Mouse (Mus musculus): ENCODE measurements around the gene Ift80. TPM values are rescaled to one million over a fixed set of nuclear protein-coding genes. Genes with fewer than 3 reads are reported as not detected.

The Ift80 gene
- polyA plus RNA-seq, 1 experiment from 2014 or later: 24.8 TPM

- no peaks in the 10 kb centered on the region for H3K36me3 ChIP-seq (replicated peaks; ENCODE audit: control insufficient read depth, insufficient read depth, low read depth, low read length)
- no peak overlapping the region for H3K27ac ChIP-seq (replicated peaks; ENCODE audit: low read depth, low read length)
- no peaks in the 10 kb centered on the region for H3K27me3 ChIP-seq (ENCODE audit: control insufficient read depth, insufficient read depth, low read length)
- WGBS: 87% methylated on average over 6 of the region's 6 CpGs
- DNase-seq (ENCODE audit: low spot score) (no peak), ATAC-seq (replicated peaks; ENCODE audit: insufficient number of reproducible peaks, low FRiP score, low TSS enrichment, low read depth) (no peak)
- no peak overlapping the region for H3K9ac ChIP-seq (replicated peaks; ENCODE audit: low read length)
- no peak overlapping the region for H3K4me3 ChIP-seq (ENCODE audit: low read depth, low read length)
- no peaks in the 10 kb centered on the region for H3K9me3 ChIP-seq (replicated peaks; ENCODE audit: control insufficient read depth, low read length)
- no peak overlapping the region for H3K4me2 ChIP-seq (ENCODE audit: low read depth, low read length)
- H3K4me1 ChIP-seq (ENCODE audit: control insufficient read depth, insufficient read depth, low read length): no peaks in the 10 kb centered on the region
These were observed 62.5 kb downstream of the Ift80 start for GRCm38 (mm10) chr3:68941867-68942266.

- Histone ChIP-seq H3K9me3 (replicated peaks; ENCODE audit: control insufficient read depth, low read length) (no peaks in the 10 kb centered on the region), H3K4me2 (ENCODE audit: low read depth, low read length) (no peak overlapping the region), H3K9ac (replicated peaks; ENCODE audit: low read length) (no peak overlapping the region), H3K27ac (replicated peaks; ENCODE audit: low read depth, low read length) (no peak overlapping the region), H3K27me3 (ENCODE audit: control insufficient read depth, insufficient read depth, low read length) (no peaks in the 10 kb centered on the region), H3K36me3 (replicated peaks; ENCODE audit: control insufficient read depth, insufficient read depth, low read depth, low read length) (no peaks in the 10 kb centered on the region), H3K4me1 (ENCODE audit: control insufficient read depth, insufficient read depth, low read length) (no peaks in the 10 kb centered on the region), H3K4me3 (ENCODE audit: low read depth, low read length) (no peak overlapping the region)
- WGBS: 88% methylated on average over 2 of the region's 2 CpGs
- DNase-seq (ENCODE audit: low spot score) (no peak), ATAC-seq (replicated peaks; ENCODE audit: insufficient number of reproducible peaks, low FRiP score, low TSS enrichment, low read depth) (no peak)
These were observed 64.1 kb downstream of the Ift80 start for GRCm38 (mm10) chr3:68940311-68940710.

GRCm38 (mm10) chr3:68939312-68939711 is 65.1 kb downstream of the Ift80 start:
- ATAC-seq (replicated peaks; ENCODE audit: insufficient number of reproducible peaks, low FRiP score, low TSS enrichment, low read depth): no peak
- 92% methylated on average over 7 of the region's 7 CpGs for WGBS

GRCm38 (mm10) chr3:68936709-68937108 is 67.7 kb downstream of the Ift80 start:
- Histone ChIP-seq H3K4me2 (ENCODE audit: low read depth, low read length) (no peak overlapping the region), H3K4me3 (ENCODE audit: low read depth, low read length) (no peak overlapping the region)

More at GRCm38 (mm10) chr3:68939312-68939711, 65.1 kb downstream of the Ift80 start:
- DNase-seq (ENCODE audit: low spot score): no peak
- H3K9ac ChIP-seq (replicated peaks; ENCODE audit: low read length): no peak overlapping the region
- no peak overlapping the region for H3K4me2 ChIP-seq (ENCODE audit: low read depth, low read length)
- H3K27ac ChIP-seq (replicated peaks; ENCODE audit: low read depth, low read length): no peak overlapping the region
- H3K4me3 ChIP-seq (ENCODE audit: low read depth, low read length): no peak overlapping the region
- H3K27me3 ChIP-seq (ENCODE audit: control insufficient read depth, insufficient read depth, low read length): no peaks in the 10 kb centered on the region
- no peaks in the 10 kb centered on the region for H3K9me3 ChIP-seq (replicated peaks; ENCODE audit: control insufficient read depth, low read length)
- no peaks in the 10 kb centered on the region for H3K36me3 ChIP-seq (replicated peaks; ENCODE audit: control insufficient read depth, insufficient read depth, low read depth, low read length)
- H3K4me1 ChIP-seq (ENCODE audit: control insufficient read depth, insufficient read depth, low read length): no peaks in the 10 kb centered on the region

GRCm38 (mm10) chr3:68935498-68935897 is 68.9 kb downstream of the Ift80 start:
- no peaks in the 10 kb centered on the region for H3K27me3 ChIP-seq (ENCODE audit: control insufficient read depth, insufficient read depth, low read length)
- no peak overlapping the region for H3K27ac ChIP-seq (replicated peaks; ENCODE audit: low read depth, low read length)
- no peaks in the 10 kb centered on the region for H3K36me3 ChIP-seq (replicated peaks; ENCODE audit: control insufficient read depth, insufficient read depth, low read depth, low read length)
- DNase-seq (ENCODE audit: low spot score): peak; percentile 29
- 88% methylated on average over 1 of the region's 1 CpGs for WGBS
- no peak for ATAC-seq (replicated peaks; ENCODE audit: insufficient number of reproducible peaks, low FRiP score, low TSS enrichment, low read depth)
- no peaks in the 10 kb centered on the region for H3K9me3 ChIP-seq (replicated peaks; ENCODE audit: control insufficient read depth, low read length)
- no peak overlapping the region for H3K4me3 ChIP-seq (ENCODE audit: low read depth, low read length)
- H3K9ac ChIP-seq (replicated peaks; ENCODE audit: low read length): no peak overlapping the region
- H3K4me1 ChIP-seq (ENCODE audit: control insufficient read depth, insufficient read depth, low read length): no peaks in the 10 kb centered on the region
- H3K4me2 ChIP-seq (ENCODE audit: low read depth, low read length): no peak overlapping the region

More at GRCm38 (mm10) chr3:68936709-68937108, 67.7 kb downstream of the Ift80 start:
- no peak overlapping the region for H3K9ac ChIP-seq (replicated peaks; ENCODE audit: low read length)
- no peaks in the 10 kb centered on the region for H3K36me3 ChIP-seq (replicated peaks; ENCODE audit: control insufficient read depth, insufficient read depth, low read depth, low read length)
- H3K27me3 ChIP-seq (ENCODE audit: control insufficient read depth, insufficient read depth, low read length): no peaks in the 10 kb centered on the region
- no peak overlapping the region for H3K27ac ChIP-seq (replicated peaks; ENCODE audit: low read depth, low read length)
- H3K4me1 ChIP-seq (ENCODE audit: control insufficient read depth, insufficient read depth, low read length): no peaks in the 10 kb centered on the region
- 83% methylated on average over 3 of the region's 3 CpGs for WGBS
- DNase-seq (ENCODE audit: low spot score) (no peak), ATAC-seq (replicated peaks; ENCODE audit: insufficient number of reproducible peaks, low FRiP score, low TSS enrichment, low read depth) (no peak)
- H3K9me3 ChIP-seq (replicated peaks; ENCODE audit: control insufficient read depth, low read length): no peaks in the 10 kb centered on the region

- no peak for ATAC-seq (replicated peaks; ENCODE audit: insufficient number of reproducible peaks, low FRiP score, low TSS enrichment, low read depth)
- Histone ChIP-seq H3K9ac (replicated peaks; ENCODE audit: low read length) (no peak overlapping the region), H3K4me1 (ENCODE audit: control insufficient read depth, insufficient read depth, low read length) (no peaks in the 10 kb centered on the region), H3K4me3 (ENCODE audit: low read depth, low read length) (no peak overlapping the region), H3K27me3 (ENCODE audit: control insufficient read depth, insufficient read depth, low read length) (no peaks in the 10 kb centered on the region), H3K27ac (replicated peaks; ENCODE audit: low read depth, low read length) (no peak overlapping the region), H3K36me3 (replicated peaks; ENCODE audit: control insufficient read depth, insufficient read depth, low read depth, low read length) (no peaks in the 10 kb centered on the region), H3K9me3 (replicated peaks; ENCODE audit: control insufficient read depth, low read length) (no peaks in the 10 kb centered on the region), H3K4me2 (ENCODE audit: low read depth, low read length) (no peak overlapping the region)
- 89% methylated on average over 7 of the region's 7 CpGs for WGBS
- no peak for DNase-seq (ENCODE audit: low spot score)
These were observed 70.1 kb downstream of the Ift80 start for GRCm38 (mm10) chr3:68934259-68934658.

- H3K9me3 ChIP-seq (replicated peaks; ENCODE audit: control insufficient read depth, low read length): no peaks in the 10 kb centered on the region
- H3K9ac ChIP-seq (replicated peaks; ENCODE audit: low read length): no peak overlapping the region
- H3K4me3 ChIP-seq (ENCODE audit: low read depth, low read length): no peak overlapping the region
- ATAC-seq (replicated peaks; ENCODE audit: insufficient number of reproducible peaks, low FRiP score, low TSS enrichment, low read depth) (no peak), DNase-seq (ENCODE audit: low spot score) (peak; percentile 30)
- H3K36me3 ChIP-seq (replicated peaks; ENCODE audit: control insufficient read depth, insufficient read depth, low read depth, low read length): no peaks in the 10 kb centered on the region
- H3K27me3 ChIP-seq (ENCODE audit: control insufficient read depth, insufficient read depth, low read length): no peaks in the 10 kb centered on the region
- H3K27ac ChIP-seq (replicated peaks; ENCODE audit: low read depth, low read length): no peak overlapping the region
- H3K4me1 ChIP-seq (ENCODE audit: control insufficient read depth, insufficient read depth, low read length): no peaks in the 10 kb centered on the region
- WGBS: 70% methylated on average over 9 of the region's 9 CpGs
- H3K4me2 ChIP-seq (ENCODE audit: low read depth, low read length): no peak overlapping the region
These were observed 75.8 kb downstream of the Ift80 start for GRCm38 (mm10) chr3:68928619-68929018.

GRCm38 (mm10) chr3:68907509-68907908 is 96.9 kb downstream of the Ift80 start:
- H3K4me1 ChIP-seq (ENCODE audit: control insufficient read depth, insufficient read depth, low read length): no peaks in the 10 kb centered on the region
- no peak overlapping the region for H3K4me2 ChIP-seq (ENCODE audit: low read depth, low read length)
- ATAC-seq (replicated peaks; ENCODE audit: insufficient number of reproducible peaks, low FRiP score, low TSS enrichment, low read depth) (no peak), DNase-seq (ENCODE audit: low spot score) (no peak)
- no peak overlapping the region for H3K4me3 ChIP-seq (ENCODE audit: low read depth, low read length)
- H3K27ac ChIP-seq (replicated peaks; ENCODE audit: low read depth, low read length): no peak overlapping the region
- no peak overlapping the region for H3K9ac ChIP-seq (replicated peaks; ENCODE audit: low read length)
- no peaks in the 10 kb centered on the region for H3K9me3 ChIP-seq (replicated peaks; ENCODE audit: control insufficient read depth, low read length)
- no peaks in the 10 kb centered on the region for H3K27me3 ChIP-seq (ENCODE audit: control insufficient read depth, insufficient read depth, low read length)
- H3K36me3 ChIP-seq (replicated peaks; ENCODE audit: control insufficient read depth, insufficient read depth, low read depth, low read length): no peaks in the 10 kb centered on the region
- 85% methylated on average over 4 of the region's 4 CpGs for WGBS

Measured in embryonic facial prominence, embryonic 11.5 days (tissue).